Mouse (Mus musculus) lung, postnatal 25 days (tissue): ENCODE data around the gene Rapgef5.

Experiments used
- DNase-seq: peaks from one replicate; pipeline ENCODE4 v3.0.0; 2022; ENCODE audit warnings: low spot score

Rapgef5 gene

GRCm38 (mm10) chr12:117720794-117721747 lies 204.8 kb downstream of the Rapgef5 start:
- DNase-seq = no peak

- no peak for DNase-seq
These were observed 205.5 kb downstream of the Rapgef5 start for GRCm38 (mm10) chr12:117721748-117722150.

- DNase-seq = no peak
These were observed 208.7 kb downstream of the Rapgef5 start for GRCm38 (mm10) chr12:117725011-117725410.

- DNase-seq = no peak
These were observed 211.3 kb downstream of the Rapgef5 start for GRCm38 (mm10) chr12:117727481-117728177.

- peak; percentile 39 for DNase-seq
These were observed 211.9 kb downstream of the Rapgef5 start for GRCm38 (mm10) chr12:117728178-117728611.

- no peak for DNase-seq
These were observed 217.3 kb downstream of the Rapgef5 start for GRCm38 (mm10) chr12:117733611-117734010.

- DNase-seq = no peak
These were observed 219.9 kb downstream of the Rapgef5 start for GRCm38 (mm10) chr12:117736130-117736529.

- no peak for DNase-seq
These were observed 220.6 kb downstream of the Rapgef5 start for GRCm38 (mm10) chr12:117736928-117737327.

- no peak for DNase-seq
These were observed 221.2 kb downstream of the Rapgef5 start for GRCm38 (mm10) chr12:117737332-117738031.

- DNase-seq = no peak
These were observed 226.2 kb downstream of the Rapgef5 start for GRCm38 (mm10) chr12:117742487-117742886.

- DNase-seq = no peak
These were observed 228.6 kb downstream of the Rapgef5 start for GRCm38 (mm10) chr12:117744580-117745483.

- DNase-seq = no peak
These were observed 230.3 kb downstream of the Rapgef5 start for GRCm38 (mm10) chr12:117746611-117747010.

GRCm38 (mm10) chr12:117751045-117751444 lies 234.8 kb downstream of the Rapgef5 start:
- no peak for DNase-seq

GRCm38 (mm10) chr12:117751520-117752383 lies 235.5 kb downstream of the Rapgef5 start:
- DNase-seq = peak; percentile 66

GRCm38 (mm10) chr12:117756010-117756409 lies 239.7 kb downstream of the Rapgef5 start:
- DNase-seq = peak; percentile 46

GRCm38 (mm10) chr12:117760373-117760772 lies 244.1 kb downstream of the Rapgef5 start:
- DNase-seq = no peak

- DNase-seq = no peak
These were observed 244.6 kb downstream of the Rapgef5 start for GRCm38 (mm10) chr12:117760846-117761245.

- DNase-seq = peak; percentile 55
These were observed 245.4 kb downstream of the Rapgef5 start for GRCm38 (mm10) chr12:117761698-117762097.

- peak; percentile 69 for DNase-seq
These were observed 247.0 kb downstream of the Rapgef5 start for GRCm38 (mm10) chr12:117763247-117763646.

- peak; percentile 87 for DNase-seq
These were observed 248.6 kb downstream of the Rapgef5 start for GRCm38 (mm10) chr12:117764839-117765238.
